ENCODE assay signal across 14 mouse cellular contexts in the genomic region with DNA sequence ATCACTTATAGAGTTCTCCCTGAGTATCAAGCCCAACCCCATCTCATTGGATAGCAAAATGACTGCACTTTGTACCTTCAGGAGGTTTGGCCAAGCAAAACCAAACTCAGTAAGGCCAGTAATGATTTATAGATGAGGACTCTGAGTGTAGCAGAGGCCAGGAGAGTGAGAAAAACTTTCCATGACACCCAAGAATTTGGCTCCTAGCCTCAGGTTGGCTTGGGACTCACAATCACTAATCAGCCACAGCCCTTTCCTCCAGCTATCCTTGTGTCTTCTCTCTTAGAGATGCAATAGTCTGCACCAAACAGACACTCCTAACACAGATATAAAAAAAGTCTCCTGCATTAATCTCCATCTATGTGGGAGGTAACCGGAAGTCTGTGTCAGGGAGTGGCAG. TPM values are rescaled to one million over a fixed set of nuclear protein-coding genes. Genes with fewer than 3 reads are reported as not detected.
A peak's percentile ranks its signal among the peaks of the same experiment; 100 is the strongest.
DNase-seq lines count a peak whose midpoint lies in the region; ATAC-seq and TF ChIP-seq lines count a peak whose summit lies in the region.
"Had no signal": no experiment of that assay in that cellular context is flagged by ENCODE, and none has a peak within 500 bp of the region (broad histone marks: within the 10 kb centered on the region; RNA-seq: fewer than 3 reads in every experiment).

No protein-coding gene starts in this region.

- H3K27ac ChIP-seq in limb, embryonic 14.5 days (replicated peaks; ENCODE audit: low read depth, low read length): peak overlapping the region; percentile 21; the same call in 1 of the 2 replicates
- no peak overlapping the region for H3K27ac ChIP-seq in limb, embryonic 10.5 days
- no peak overlapping the region for H3K27ac ChIP-seq in heart, postnatal 0 days (ENCODE audit: low read depth)
- H3K27ac ChIP-seq in thymus, adult 2 months (ENCODE audit: control insufficient read depth, insufficient read depth, low read length): no peak overlapping the region
- H3K27ac ChIP-seq: hindbrain, embryonic 12.5 days; liver, embryonic 13.5 days; midbrain, embryonic 10.5 days had no signal

- peak; percentile 62 for DNase-seq in limb, embryonic 14.5 days (ENCODE audit: low spot score)
- DNase-seq in limb, embryonic 10.5 days (ENCODE audit: low spot score): no peak
- peak; percentile 84 for DNase-seq in adipocyte (ENCODE audit: low spot score)
- no peak for DNase-seq in heart, postnatal 0 days (ENCODE audit: low spot score)
- peak; percentile 34 for DNase-seq in kidney, postnatal 10 days
- DNase-seq in thymus, postnatal 14 days: no peak
- no peak for DNase-seq in thymus, adult 18-20 months
- no peak for DNase-seq in thymus, adult 2 months
- DNase-seq: cerebellum, postnatal 36 days; liver, embryonic 13.5 days; right cerebral cortex, adult 18-20 months had no signal

- 74% methylated on average over 1 of the region's 1 CpGs for WGBS in limb, embryonic 14.5 days
- 96% methylated on average over 1 of the region's 1 CpGs for WGBS in limb, embryonic 10.5 days
- 76% methylated on average over 1 of the region's 1 CpGs for WGBS in heart, postnatal 0 days
- WGBS in thymus, adult 2 months: 84% methylated on average over 1 of the region's 1 CpGs

- peaks cover 36% of the 10 kb centered on the region for H3K4me1 ChIP-seq in limb, embryonic 14.5 days (ENCODE audit: control insufficient read depth, insufficient read depth, low read length)
- H3K4me1 ChIP-seq in limb, embryonic 10.5 days: peaks cover 29% of the 10 kb centered on the region
- H3K4me1 ChIP-seq in heart, postnatal 0 days (ENCODE audit: control insufficient read depth, insufficient read depth): no peaks in the 10 kb centered on the region
- no peaks in the 10 kb centered on the region for H3K4me1 ChIP-seq in thymus, adult 2 months (replicated peaks; ENCODE audit: control insufficient read depth, insufficient read depth, low read length)
- H3K4me1 ChIP-seq: liver, embryonic 13.5 days had no signal

- H3K4me3 ChIP-seq in limb, embryonic 14.5 days (replicated peaks; ENCODE audit: low read length): no peak overlapping the region
- no peak overlapping the region for H3K4me3 ChIP-seq in limb, embryonic 10.5 days
- no peak overlapping the region for H3K4me3 ChIP-seq in heart, postnatal 0 days (ENCODE audit: low read depth, low read length)
- H3K4me3 ChIP-seq in thymus, adult 2 months (ENCODE audit: control insufficient read depth, insufficient read depth, low read length): no peak overlapping the region
- H3K4me3 ChIP-seq: hindbrain, embryonic 12.5 days; liver, embryonic 13.5 days; midbrain, embryonic 10.5 days had no signal

- H3K27me3 ChIP-seq in limb, embryonic 14.5 days (ENCODE audit: control insufficient read depth, insufficient read depth, low read length): no peaks in the 10 kb centered on the region
- H3K27me3 ChIP-seq in limb, embryonic 10.5 days (ENCODE audit: low read depth, poor library complexity, severe bottlenecking): no peaks in the 10 kb centered on the region
- H3K27me3 ChIP-seq in heart, postnatal 0 days (ENCODE audit: control insufficient read depth, insufficient read depth, low read length): no peaks in the 10 kb centered on the region
- H3K27me3 ChIP-seq in thymus, adult 2 months (ENCODE audit: control insufficient read depth, insufficient read depth, low read length): no peaks in the 10 kb centered on the region
- H3K27me3 ChIP-seq: hindbrain, embryonic 12.5 days; liver, embryonic 13.5 days had no signal

- H3K9ac ChIP-seq in limb, embryonic 14.5 days (ENCODE audit: low read depth, low read length, severe bottlenecking): no peak overlapping the region
- H3K9ac ChIP-seq in heart, postnatal 0 days (replicated peaks; ENCODE audit: low read depth, low read length): no peak overlapping the region
- H3K9ac ChIP-seq: hindbrain, embryonic 12.5 days; liver, embryonic 13.5 days had no signal

- no peak overlapping the region for H3K4me2 ChIP-seq in limb, embryonic 14.5 days (replicated peaks; ENCODE audit: low read depth, low read length, severe bottlenecking)
- H3K4me2 ChIP-seq in heart, postnatal 0 days (ENCODE audit: low read depth, low read length): no peak overlapping the region
- H3K4me2 ChIP-seq: hindbrain, embryonic 12.5 days; liver, embryonic 13.5 days had no signal

- TF ChIP-seq POLR2A in limb, embryonic 14.5 days (IDR thresholded peaks at IDR 0.05; ENCODE audit: borderline replicate concordance, extremely low read depth, insufficient read depth, insufficient read length): no peak
- no peak for TF ChIP-seq POLR2A in thymus, adult 2 months (IDR thresholded peaks at IDR 0.05; ENCODE audit: control insufficient read depth, extremely low read depth, insufficient read depth, low read length, poor library complexity)

- no peaks in the 10 kb centered on the region for H3K9me3 ChIP-seq in limb, embryonic 14.5 days (ENCODE audit: control insufficient read depth, low read length)
- no peaks in the 10 kb centered on the region for H3K9me3 ChIP-seq in limb, embryonic 10.5 days (replicated peaks)
- no peaks in the 10 kb centered on the region for H3K9me3 ChIP-seq in heart, postnatal 0 days (replicated peaks; ENCODE audit: control insufficient read depth, low read length)
- H3K9me3 ChIP-seq: hindbrain, embryonic 12.5 days; liver, embryonic 13.5 days; midbrain, embryonic 10.5 days had no signal

- H3K36me3 ChIP-seq in limb, embryonic 14.5 days (ENCODE audit: control insufficient read depth, insufficient read depth, low read length): 0 out of 2 replicates have a peak, but pooled peaks cover 6% of the 10 kb centered on the region
- H3K36me3 ChIP-seq in limb, embryonic 10.5 days: peaks cover 45% of the 10 kb centered on the region
- H3K36me3 ChIP-seq in heart, postnatal 0 days (replicated peaks; ENCODE audit: control insufficient read depth, insufficient read depth, low read length): no peaks in the 10 kb centered on the region
- H3K36me3 ChIP-seq in thymus, adult 2 months (ENCODE audit: control insufficient read depth, insufficient read depth, low read length): no peaks in the 10 kb centered on the region
- H3K36me3 ChIP-seq: hindbrain, embryonic 12.5 days; liver, embryonic 13.5 days had no signal

- TF ChIP-seq EP300 in heart, postnatal 0 days (IDR thresholded peaks at IDR 0.05; ENCODE audit: low read depth): no peak

- ATAC-seq in limb, embryonic 14.5 days (ENCODE audit: low FRiP score, low read depth): no peak
- ATAC-seq in heart, postnatal 0 days (ENCODE audit: insufficient read depth, low read depth): 0 out of 2 replicates have a peak, but pooled peaks have one; percentile 25
- ATAC-seq: activated CD4-positive, CD25-positive, alpha-beta regulatory T cell, adult 4 months had no signal

- no peak for TF ChIP-seq CTCF in heart, postnatal 0 days (IDR thresholded peaks at IDR 0.05; ENCODE audit: low read depth)
- no peak for TF ChIP-seq CTCF in thymus, adult 2 months (IDR thresholded peaks at IDR 0.05; ENCODE audit: borderline replicate concordance, control insufficient read depth, extremely low read depth, insufficient read depth, low read length, poor library complexity)

RNA-seq across cellular contexts. Expression of gene Gli2, which starts 31.1 kb away (rescaled TPM):
- 31.5 and 45.6 TPM in 2 replicates for polyA plus RNA-seq in limb, embryonic 14.5 days (2012; rRNA removed)
- 23.0 and 25.4 TPM in 2 replicates for polyA plus RNA-seq in limb, embryonic 14.5 days (2014; fragmentation: Nextera tagmentation; extraction: Ambion mirVana)
- polyA plus RNA-seq in limb, embryonic 10.5 days (2016; fragmentation: Nextera tagmentation; extraction: Ambion mirVana): 16.6 and 17.5 TPM in 2 replicates
- total RNA-seq in heart, postnatal 0 days (2014; rRNA removed; ENCODE audit: low replicate concordance): 5.2 and 14.7 TPM in 2 replicates
- polyA plus RNA-seq in heart, postnatal 0 days (2015; fragmentation: Nextera tagmentation; extraction: Ambion mirVana): 0.60 and 0.93 TPM in 2 replicates
- polyA plus RNA-seq in thymus, adult 2 months (2012; rRNA removed): 1.6 and 2.4 TPM in 2 replicates
- polyA plus RNA-seq: activated CD4-positive, CD25-positive, alpha-beta regulatory T cell, adult 4 months had no signal

Comparison
In these comparisons a context has a peak if more than half of its experiments do, and no peak if none do; other contexts are left out.
1. DNase-seq: peak in limb, embryonic 14.5 days (single experiment), adipocyte (single experiment) and kidney, postnatal 10 days (single experiment); none in limb, embryonic 10.5 days (single experiment), heart, postnatal 0 days (single experiment), thymus, postnatal 14 days (single experiment), thymus, adult 18-20 months (0 of 2) and thymus, adult 2 months (single experiment).